Mouse (Mus musculus): ENCODE data around the gene Hist1h2bk. TPM values are rescaled to one million over a fixed set of nuclear protein-coding genes. Genes with fewer than 3 reads are reported as not detected.
"Not testable (repeated sequence)": the region's sequence is repeated elsewhere in the genome, so short reads cannot be mapped to it uniquely, and the experiment has no call there.

Hist1h2bk gene
- polyA plus RNA-seq, 2 experiments, result 6.9 to 24.6 TPM

- Histone ChIP-seq H3K36me3 (ENCODE audit: control insufficient read depth, insufficient read depth, low read length) (no peaks in the 10 kb centered on the region), H3K4me2 (replicated peaks; ENCODE audit: low read depth, low read length, severe bottlenecking) (no peak overlapping the region), H3K9ac (ENCODE audit: low read depth, low read length, severe bottlenecking) (no peak overlapping the region), H3K4me3 (replicated peaks; ENCODE audit: low read length) (no peak overlapping the region), H3K9me3 (ENCODE audit: control insufficient read depth, low read length) (no peaks in the 10 kb centered on the region), H3K27me3 (ENCODE audit: control insufficient read depth, insufficient read depth, low read length) (no peaks in the 10 kb centered on the region), H3K4me1 (ENCODE audit: control insufficient read depth, insufficient read depth, low read length) (0 out of 2 replicates have a peak, but pooled peaks cover 3% of the 10 kb centered on the region), H3K27ac (replicated peaks; ENCODE audit: low read depth, low read length) (no peak overlapping the region)
- ATAC-seq (ENCODE audit: low FRiP score, low read depth), result no peak
- TF ChIP-seq POLR2A (IDR thresholded peaks at IDR 0.05; ENCODE audit: borderline replicate concordance, extremely low read depth, insufficient read depth, insufficient read length), result no peak
- WGBS, result 100% methylated on average over 1 of the region's 1 CpGs
- DNase-seq (ENCODE audit: low spot score), result no peak
Measured at GRCm38 (mm10) chr13:22053754-22054153, 18.1 kb downstream of the Hist1h2bk start.

GRCm38 (mm10) chr13:22061422-22061821, 25.8 kb downstream of the Hist1h2bk start:
- H3K9ac ChIP-seq (ENCODE audit: low read depth, low read length, severe bottlenecking), result no peak overlapping the region
- H3K4me1 ChIP-seq (ENCODE audit: control insufficient read depth, insufficient read depth, low read length), result no peaks in the 10 kb centered on the region
- no peaks in the 10 kb centered on the region for H3K27me3 ChIP-seq (ENCODE audit: control insufficient read depth, insufficient read depth, low read length)
- no peak for TF ChIP-seq POLR2A (IDR thresholded peaks at IDR 0.05; ENCODE audit: borderline replicate concordance, extremely low read depth, insufficient read depth, insufficient read length)
- ATAC-seq (ENCODE audit: low FRiP score, low read depth) (no peak), DNase-seq (ENCODE audit: low spot score) (no peak)
- H3K4me2 ChIP-seq (replicated peaks; ENCODE audit: low read depth, low read length, severe bottlenecking), result no peak overlapping the region
- no peaks in the 10 kb centered on the region for H3K36me3 ChIP-seq (ENCODE audit: control insufficient read depth, insufficient read depth, low read length)
- 84% methylated on average over 1 of the region's 1 CpGs for WGBS
- H3K4me3 ChIP-seq (replicated peaks; ENCODE audit: low read length), result no peak overlapping the region
- H3K27ac ChIP-seq (replicated peaks; ENCODE audit: low read depth, low read length), result no peak overlapping the region
- 0 out of 2 replicates have a peak, but pooled peaks cover 2% of the 10 kb centered on the region for H3K9me3 ChIP-seq (ENCODE audit: control insufficient read depth, low read length)

GRCm38 (mm10) chr13:22063468-22063867, 27.8 kb downstream of the Hist1h2bk start:
- TF ChIP-seq POLR2A (IDR thresholded peaks at IDR 0.05; ENCODE audit: borderline replicate concordance, extremely low read depth, insufficient read depth, insufficient read length), result no peak
- no peak overlapping the region for H3K4me2 ChIP-seq (replicated peaks; ENCODE audit: low read depth, low read length, severe bottlenecking)
- no peak overlapping the region for H3K27ac ChIP-seq (replicated peaks; ENCODE audit: low read depth, low read length)
- no peaks in the 10 kb centered on the region for H3K36me3 ChIP-seq (ENCODE audit: control insufficient read depth, insufficient read depth, low read length)
- no peaks in the 10 kb centered on the region for H3K27me3 ChIP-seq (ENCODE audit: control insufficient read depth, insufficient read depth, low read length)
- no peaks in the 10 kb centered on the region for H3K4me1 ChIP-seq (ENCODE audit: control insufficient read depth, insufficient read depth, low read length)
- no peak overlapping the region for H3K4me3 ChIP-seq (replicated peaks; ENCODE audit: low read length)
- DNase-seq (ENCODE audit: low spot score), result no peak
- no peak overlapping the region for H3K9ac ChIP-seq (ENCODE audit: low read depth, low read length, severe bottlenecking)
- WGBS, result 57% methylated on average over 1 of the region's 1 CpGs
- 0 out of 2 replicates have a peak, but pooled peaks cover 3% of the 10 kb centered on the region for H3K9me3 ChIP-seq (ENCODE audit: control insufficient read depth, low read length)
- ATAC-seq (ENCODE audit: low FRiP score, low read depth), result no peak

GRCm38 (mm10) chr13:22084140-22084539, 48.5 kb downstream of the Hist1h2bk start, which contains the start of gene Vmn1r188:
Gene Vmn1r188, plus strand, starts transcription at chr13:22084440.
- DNase-seq (ENCODE audit: low spot score); H3K9ac ChIP-seq (ENCODE audit: low read depth, low read length, severe bottlenecking); H3K4me3 ChIP-seq (replicated peaks; ENCODE audit: low read length); H3K27ac ChIP-seq (replicated peaks; ENCODE audit: low read depth, low read length); H3K4me2 ChIP-seq (replicated peaks; ENCODE audit: low read depth, low read length, severe bottlenecking); H3K36me3 ChIP-seq (ENCODE audit: control insufficient read depth, insufficient read depth, low read length); H3K27me3 ChIP-seq (ENCODE audit: control insufficient read depth, insufficient read depth, low read length); ATAC-seq (ENCODE audit: low FRiP score, low read depth); H3K9me3 ChIP-seq (ENCODE audit: control insufficient read depth, low read length); H3K4me1 ChIP-seq (ENCODE audit: control insufficient read depth, insufficient read depth, low read length): not testable (repeated sequence)
- 63% methylated on average over 1 of the region's 1 CpGs for WGBS

Small RNAs within 50 kb of the gene (microRNA-seq; reads per million reads assigned to microRNA genes)
- not detected for gene Gm26300
- not detected for gene Gm44390
- gene Gm44486, result not detected

Other genes starting within 250 kb of the Hist1h2bk start
- gene Hist1h2an, start 248.7 kb upstream of the Hist1h2bk start, polyA plus RNA-seq (2012; rRNA removed), result 9.3 and 19.2 TPM in 2 replicates
- gene Hist1h2an, start 248.7 kb upstream of the Hist1h2bk start, polyA plus RNA-seq (2014; fragmentation: Nextera tagmentation; extraction: Ambion mirVana), result 6.1 and 8.1 TPM in 2 replicates
- gene Hist1h2bp, start 248.4 kb upstream of the Hist1h2bk start, polyA plus RNA-seq (2012; rRNA removed), result 1.8 and 2.2 TPM in 2 replicates
- gene Hist1h2bp, start 248.4 kb upstream of the Hist1h2bk start, polyA plus RNA-seq (2014; fragmentation: Nextera tagmentation; extraction: Ambion mirVana), result 1.9 and 2.1 TPM in 2 replicates
- 18.4 and 18.7 TPM in 2 replicates for gene Hist1h2bq, start 225.7 kb upstream of the Hist1h2bk start, polyA plus RNA-seq (2012; rRNA removed)
- gene Hist1h2bq, start 225.7 kb upstream of the Hist1h2bk start, polyA plus RNA-seq (2014; fragmentation: Nextera tagmentation; extraction: Ambion mirVana), result 20.2 and 24.7 TPM in 2 replicates
- gene Hist1h2ao, start 225.4 kb upstream of the Hist1h2bk start, polyA plus RNA-seq (2012; rRNA removed), result not detected in 2 replicates
- gene Hist1h2ao, start 225.4 kb upstream of the Hist1h2bk start, polyA plus RNA-seq (2014; fragmentation: Nextera tagmentation; extraction: Ambion mirVana), result 2.1 TPM in 1 of 2 replicates, not detected in the other
- not detected in 2 replicates for gene Hist1h4m, start 224.1 kb upstream of the Hist1h2bk start, polyA plus RNA-seq (2012; rRNA removed)
- not detected in 2 replicates for gene Hist1h4m, start 224.1 kb upstream of the Hist1h2bk start, polyA plus RNA-seq (2014; fragmentation: Nextera tagmentation; extraction: Ambion mirVana)
- 30.3 and 31.8 TPM in 2 replicates for gene Hist1h4n, start 203.7 kb upstream of the Hist1h2bk start, polyA plus RNA-seq (2012; rRNA removed)
- gene Hist1h4n, start 203.7 kb upstream of the Hist1h2bk start, polyA plus RNA-seq (2014; fragmentation: Nextera tagmentation; extraction: Ambion mirVana), result 15.6 and 21.5 TPM in 2 replicates
- gene Hist1h2ap, start 202.4 kb upstream of the Hist1h2bk start, polyA plus RNA-seq (2012; rRNA removed), result 60.6 and 133 TPM in 2 replicates
- 3,378 and 3,605 TPM in 2 replicates for gene Hist1h2ap, start 202.4 kb upstream of the Hist1h2bk start, polyA plus RNA-seq (2014; fragmentation: Nextera tagmentation; extraction: Ambion mirVana)
- gene Hist1h2br, start 202.1 kb upstream of the Hist1h2bk start, polyA plus RNA-seq (2012; rRNA removed), result 7.1 and 24.1 TPM in 2 replicates
- gene Hist1h2br, start 202.1 kb upstream of the Hist1h2bk start, polyA plus RNA-seq (2014; fragmentation: Nextera tagmentation; extraction: Ambion mirVana), result 19.2 and 25.2 TPM in 2 replicates
- 7.5 and 8.3 TPM in 2 replicates for gene Zfp184, start 90.8 kb upstream of the Hist1h2bk start, polyA plus RNA-seq (2012; rRNA removed)
- 12.7 and 17.2 TPM in 2 replicates for gene Zfp184, start 90.8 kb upstream of the Hist1h2bk start, polyA plus RNA-seq (2014; fragmentation: Nextera tagmentation; extraction: Ambion mirVana)
- 0.09 and 0.17 TPM in 2 replicates for gene Pom121l2, start 54.7 kb upstream of the Hist1h2bk start, polyA plus RNA-seq (2012; rRNA removed)
- gene Pom121l2, start 54.7 kb upstream of the Hist1h2bk start, polyA plus RNA-seq (2014; fragmentation: Nextera tagmentation; extraction: Ambion mirVana), result 0.11 and 0.18 TPM in 2 replicates
- 1.1 and 1.6 TPM in 2 replicates for gene Prss16, start 26.1 kb upstream of the Hist1h2bk start, polyA plus RNA-seq (2012; rRNA removed)
- 0.51 and 0.57 TPM in 2 replicates for gene Prss16, start 26.1 kb upstream of the Hist1h2bk start, polyA plus RNA-seq (2014; fragmentation: Nextera tagmentation; extraction: Ambion mirVana)
- gene Hist1h2ah, start 302 bp upstream of the Hist1h2bk start, polyA plus RNA-seq (2012; rRNA removed), result 5.5 and 14.9 TPM in 2 replicates
- 6.5 and 22.1 TPM in 2 replicates for gene Hist1h2ah, start 302 bp upstream of the Hist1h2bk start, polyA plus RNA-seq (2014; fragmentation: Nextera tagmentation; extraction: Ambion mirVana)
- gene Hist1h4i, start 5.5 kb downstream of the Hist1h2bk start, polyA plus RNA-seq (2012; rRNA removed), result 31.0 and 39.5 TPM in 2 replicates
- gene Hist1h4i, start 5.5 kb downstream of the Hist1h2bk start, polyA plus RNA-seq (2014; fragmentation: Nextera tagmentation; extraction: Ambion mirVana), result 14.0 and 14.7 TPM in 2 replicates
- gene Hist1h2ag, start 7.1 kb downstream of the Hist1h2bk start, polyA plus RNA-seq (2012; rRNA removed), result 54.6 and 89.6 TPM in 2 replicates
- 56.7 and 74.1 TPM in 2 replicates for gene Hist1h2ag, start 7.1 kb downstream of the Hist1h2bk start, polyA plus RNA-seq (2014; fragmentation: Nextera tagmentation; extraction: Ambion mirVana)
- gene Hist1h2bj, start 7.3 kb downstream of the Hist1h2bk start, polyA plus RNA-seq (2012; rRNA removed), result 20.7 and 26.3 TPM in 2 replicates
- 10.3 and 11.1 TPM in 2 replicates for gene Hist1h2bj, start 7.3 kb downstream of the Hist1h2bk start, polyA plus RNA-seq (2014; fragmentation: Nextera tagmentation; extraction: Ambion mirVana)
- gene Vmn1r188, start 48.6 kb downstream of the Hist1h2bk start, polyA plus RNA-seq (2012; rRNA removed), result not detected in 2 replicates
- not detected in 2 replicates for gene Vmn1r188, start 48.6 kb downstream of the Hist1h2bk start, polyA plus RNA-seq (2014; fragmentation: Nextera tagmentation; extraction: Ambion mirVana)
- not detected in 2 replicates for gene Vmn1r189, start 70.0 kb downstream of the Hist1h2bk start, polyA plus RNA-seq (2012; rRNA removed)
- gene Vmn1r189, start 70.0 kb downstream of the Hist1h2bk start, polyA plus RNA-seq (2014; fragmentation: Nextera tagmentation; extraction: Ambion mirVana), result not detected in 2 replicates
- gene Vmn1r191, start 148.1 kb downstream of the Hist1h2bk start, polyA plus RNA-seq (2012; rRNA removed), result not detected in 2 replicates
- not detected in 2 replicates for gene Vmn1r191, start 148.1 kb downstream of the Hist1h2bk start, polyA plus RNA-seq (2014; fragmentation: Nextera tagmentation; extraction: Ambion mirVana)
- not detected in 2 replicates for gene Vmn1r192, start 155.3 kb downstream of the Hist1h2bk start, polyA plus RNA-seq (2012; rRNA removed)
- gene Vmn1r192, start 155.3 kb downstream of the Hist1h2bk start, polyA plus RNA-seq (2014; fragmentation: Nextera tagmentation; extraction: Ambion mirVana), result not detected in 2 replicates
- gene Vmn1r193, start 187.3 kb downstream of the Hist1h2bk start, polyA plus RNA-seq (2012; rRNA removed), result not detected in 2 replicates
- gene Vmn1r193, start 187.3 kb downstream of the Hist1h2bk start, polyA plus RNA-seq (2014; fragmentation: Nextera tagmentation; extraction: Ambion mirVana), result not detected in 2 replicates
- gene Vmn1r194, start 208.3 kb downstream of the Hist1h2bk start, polyA plus RNA-seq (2012; rRNA removed), result not detected in 2 replicates
- gene Vmn1r194, start 208.3 kb downstream of the Hist1h2bk start, polyA plus RNA-seq (2014; fragmentation: Nextera tagmentation; extraction: Ambion mirVana), result not detected in 2 replicates
- not detected in 2 replicates for gene Vmn1r195, start 234.7 kb downstream of the Hist1h2bk start, polyA plus RNA-seq (2012; rRNA removed)
- not detected in 2 replicates for gene Vmn1r195, start 234.7 kb downstream of the Hist1h2bk start, polyA plus RNA-seq (2014; fragmentation: Nextera tagmentation; extraction: Ambion mirVana)